Mouse (Mus musculus): ENCODE results near the gene Lin9.

- no peak for TF ChIP-seq POLR2AphosphoS2 (IDR thresholded peaks at IDR 0.05; ENCODE audit: low read length)
- TF ChIP-seq MAX (IDR thresholded peaks at IDR 0.05; ENCODE audit: low read length), result no peak
- TF ChIP-seq ZC3H11A (IDR thresholded peaks at IDR 0.05; ENCODE audit: low read depth, low read length), result no peak
- TF ChIP-seq KAT2A (conservative IDR thresholded peaks at IDR 0.05; ENCODE audit: low read depth, low read length), result no peak
- no peak for TF ChIP-seq MAZ (IDR thresholded peaks at IDR 0.05; ENCODE audit: low read depth, low read length)
- no peak for TF ChIP-seq POLR2A (IDR thresholded peaks at IDR 0.05; ENCODE audit: control insufficient read depth in 1 of 2, insufficient read depth in 1 of 2, low read depth in 1 of 2, low read length in 2 of 2, poor library complexity in 1 of 2)
Observed at GRCm38 (mm10) chr1:180729231-180729630, 88.3 kb downstream of the Lin9 start.
